Comparison of ENCODE assay signal across 27 mouse cellular contexts in the genomic region with DNA sequence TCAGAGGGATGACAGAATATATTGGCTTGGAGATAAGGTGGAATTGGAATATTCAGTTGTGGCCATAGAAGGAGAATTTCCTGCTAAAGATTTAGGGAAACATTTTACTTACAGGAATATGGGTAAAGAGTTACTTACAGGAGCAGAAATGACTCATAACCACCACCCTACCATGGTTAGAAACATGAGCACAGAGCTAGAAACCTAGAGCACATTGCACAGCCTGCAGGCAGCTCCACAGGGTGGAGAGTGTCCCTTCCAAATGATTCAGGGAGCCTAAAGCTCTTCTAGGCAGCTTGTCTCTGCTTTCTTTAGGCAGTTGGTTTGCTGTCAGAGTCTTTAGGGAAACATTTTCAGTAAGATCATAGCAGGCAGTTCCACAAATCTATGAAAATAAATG. TPM values are rescaled to one million over a fixed set of nuclear protein-coding genes. Genes with fewer than 3 reads are reported as not detected.
DNase-seq lines count a peak whose midpoint lies in the region; ATAC-seq and TF ChIP-seq lines count a peak whose summit lies in the region.
"Had no signal": no experiment of that assay in that cellular context is flagged by ENCODE, and none has a peak within 500 bp of the region (broad histone marks: within the 10 kb centered on the region; RNA-seq: fewer than 3 reads in every experiment).

No protein-coding gene starts in this region.

- TF ChIP-seq CTCF in Patski (IDR thresholded peaks at IDR 0.05), result no peak
- TF ChIP-seq CTCF in hindbrain, postnatal 0 days (IDR thresholded peaks at IDR 0.05; ENCODE audit: low read depth), result no peak

- peak overlapping the region; percentile 64 for H3K4me3 ChIP-seq in megakaryocyte, embryonic 14.5 days (replicated peaks)
- no peak overlapping the region for H3K4me3 ChIP-seq in macrophage (ENCODE audit: inconsistent target)
- H3K4me3 ChIP-seq in hindbrain, postnatal 0 days (ENCODE audit: low read length), result no peak overlapping the region
- H3K4me3 ChIP-seq: embryonic facial prominence, embryonic 10.5 days; embryonic facial prominence, embryonic 15.5 days; heart, embryonic 13.5 days; hindbrain, embryonic 10.5 days; hindbrain, embryonic 15.5 days; midbrain, embryonic 15.5 days had no signal

- POLR2A ChIA-PET in Patski (lab: Charles Lee), result no interaction called here

- no peak overlapping the region for H3K9ac ChIP-seq in hindbrain, postnatal 0 days (replicated peaks; ENCODE audit: low read length)
- H3K9ac ChIP-seq: embryonic facial prominence, embryonic 15.5 days; heart, embryonic 13.5 days; hindbrain, embryonic 15.5 days; liver, embryonic 14.5 days; lung, embryonic 14.5 days; midbrain, embryonic 15.5 days had no signal

- peaks cover 85% of the 10 kb centered on the region for H3K36me3 ChIP-seq in megakaryocyte, embryonic 14.5 days (replicated peaks; ENCODE audit: low read length)
- no peaks in the 10 kb centered on the region for H3K36me3 ChIP-seq in macrophage (ENCODE audit: inconsistent target)
- H3K36me3 ChIP-seq in hindbrain, postnatal 0 days (ENCODE audit: insufficient read depth, low read length), result no peaks in the 10 kb centered on the region
- H3K36me3 ChIP-seq: embryonic facial prominence, embryonic 15.5 days; heart, embryonic 13.5 days; hindbrain, embryonic 10.5 days; hindbrain, embryonic 15.5 days; midbrain, embryonic 15.5 days had no signal

- in situ Hi-C loops in Patski (cut with MboI; ENCODE audit: low pct_unique_long_range_greater_than_20kb), result no loop called here

- peak overlapping the region; percentile 48 for H3K27ac ChIP-seq in macrophage
- H3K27ac ChIP-seq in hindbrain, postnatal 0 days, result no peak overlapping the region
- H3K27ac ChIP-seq: embryonic facial prominence, embryonic 10.5 days; embryonic facial prominence, embryonic 15.5 days; heart, embryonic 13.5 days; hindbrain, embryonic 10.5 days; hindbrain, embryonic 15.5 days; kidney, postnatal 0 days; liver, embryonic 14.5 days; midbrain, embryonic 15.5 days; stomach, postnatal 0 days had no signal

- peak; percentile 86 for DNase-seq in 416B (ENCODE audit: low read depth)
- DNase-seq in Patski (ENCODE audit: low read depth, low spot score), result no peak
- DNase-seq in hindbrain, postnatal 0 days (ENCODE audit: low spot score), result no peak
- no peak for DNase-seq in testis, postnatal 10 days (ENCODE audit: low spot score)
- DNase-seq in adrenal gland, adult 2 months, result no peak
- DNase-seq: adrenal gland, postnatal 10 days; heart, postnatal 10 days; kidney, adult 8-10 months; layer of hippocampus, postnatal 36 days; liver; lung, embryonic 14.5 days; right cerebral cortex, postnatal 4 days; thymus, postnatal 4 days had no signal

- no peaks in the 10 kb centered on the region for H3K9me3 ChIP-seq in megakaryocyte, embryonic 14.5 days
- no peaks in the 10 kb centered on the region for H3K9me3 ChIP-seq in hindbrain, postnatal 0 days (ENCODE audit: low read length)
- H3K9me3 ChIP-seq: embryonic facial prominence, embryonic 10.5 days; embryonic facial prominence, embryonic 15.5 days; heart, embryonic 13.5 days; hindbrain, embryonic 10.5 days; hindbrain, embryonic 15.5 days; midbrain, embryonic 15.5 days had no signal

- H3K4me1 ChIP-seq in megakaryocyte, embryonic 14.5 days, result peaks cover 92% of the 10 kb centered on the region
- H3K4me1 ChIP-seq in hindbrain, postnatal 0 days (ENCODE audit: insufficient read depth, low read length), result no peaks in the 10 kb centered on the region
- H3K4me1 ChIP-seq: embryonic facial prominence, embryonic 10.5 days; hindbrain, embryonic 10.5 days had no signal

- no peak for ATAC-seq in megakaryocyte, adult 5-6 weeks (ENCODE audit: poor library complexity, severe bottlenecking)
- ATAC-seq in Patski, result peak; percentile 90
- no peak for ATAC-seq in hindbrain, postnatal 0 days
- ATAC-seq: activated CD4-positive, CD25-positive, alpha-beta regulatory T cell, adult 4 months; forebrain, embryonic 14.5 days; midbrain, embryonic 15.5 days had no signal

- H3K4me2 ChIP-seq in hindbrain, postnatal 0 days (ENCODE audit: low read depth, low read length), result no peak overlapping the region
- H3K4me2 ChIP-seq: embryonic facial prominence, embryonic 15.5 days; heart, embryonic 13.5 days; hindbrain, embryonic 15.5 days; lung, embryonic 14.5 days; midbrain, embryonic 15.5 days had no signal

- no peaks in the 10 kb centered on the region for H3K27me3 ChIP-seq in megakaryocyte, embryonic 14.5 days (replicated peaks)
- no peaks in the 10 kb centered on the region for H3K27me3 ChIP-seq in Patski
- H3K27me3 ChIP-seq in hindbrain, postnatal 0 days (ENCODE audit: insufficient read depth, low read length), result no peaks in the 10 kb centered on the region
- H3K27me3 ChIP-seq: embryonic facial prominence, embryonic 15.5 days; heart, embryonic 13.5 days; hindbrain, embryonic 15.5 days; midbrain, embryonic 15.5 days had no signal

- CTCF ChIA-PET in Patski (lab: Charles Lee), result interaction anchor here (1.0 to 1.7 kb wide), 5 partner anchors 8 to 22 kb away, joined by 3 to 6 read pairs (median 3); no protein-coding TSS in a partner anchor

- H3K79me2 ChIP-seq in macrophage (ENCODE audit: inconsistent target), result peaks cover 100% of the 10 kb centered on the region

RNA-seq across cellular contexts. Expression of gene Lims1, which starts 8.5 kb away (rescaled TPM):
- 2.9 and 6.5 TPM in 2 replicates for polyA plus RNA-seq in megakaryocyte, embryonic 14.5 days (2012; ENCODE audit: insufficient read depth, low replicate concordance)
- 239 and 260 TPM in 2 replicates for total RNA-seq in megakaryocyte, adult 5-6 weeks (2015)
- total RNA-seq in megakaryocyte, adult 5-6 weeks (2017), result 171 and 182 TPM in 2 replicates
- polyA plus RNA-seq in Patski (2021) (56.0 TPM), macrophage (2018) (41.0 to 58.3 TPM (median 45.0 TPM) in 3 replicates)
- 100 to 1,000 TPM in 8 of 26 experiments, 10 to 100 TPM in 18; 39.5 to 190 (median 75.9) TPM for total RNA-seq in macrophage (2018; cell fraction: chromatin; rRNA removed)
- total RNA-seq in macrophage (2018; cell fraction: cytosol; rRNA removed), result 100 to 1,000 TPM in 7 of 26 experiments, 10 to 100 TPM in 19; 60.1 to 124 (median 92.1) TPM
- 100 to 1,000 TPM in 11 of 26 experiments, 10 to 100 TPM in 15; 38.5 to 182 (median 86.0) TPM for total RNA-seq in macrophage (2018; cell fraction: nucleus; rRNA removed)
- total RNA-seq in hindbrain, postnatal 0 days (2014; rRNA removed), result 31.6 and 38.5 TPM in 2 replicates
- polyA plus RNA-seq in hindbrain, postnatal 0 days (2015; fragmentation: Nextera tagmentation; extraction: Ambion mirVana), result 55.7 and 58.7 TPM in 2 replicates
- 10 to 100 TPM; 41.4 to 50.6 TPM for total RNA-seq in adrenal gland, adult 2 months (2021)
- polyA plus RNA-seq in adrenal gland, adult 2 months (2012; rRNA removed), result 2.6 and 2.7 TPM in 2 replicates
